Mouse (Mus musculus): Measurements from ENCODE around the gene Moxd2. TPM values are rescaled to one million over a fixed set of nuclear protein-coding genes. Genes with fewer than 3 reads are reported as not detected.

Gene Moxd2
- not detected in 2 replicates for polyA plus RNA-seq (2016; fragmentation: Nextera tagmentation; extraction: Ambion mirVana)

GRCm38 (mm10) chr6:40887394-40887793 is at the start of gene Moxd2:
Gene Moxd2 (minus strand): TSS chr6:40887494.
- no peak within 1 kb of the TSS for H3K27ac ChIP-seq (ENCODE audit: poor library complexity, severe bottlenecking)
- H3K4me3 ChIP-seq: no peak within 1 kb of the TSS
- no peaks in the 10 kb centered on the region for H3K27me3 ChIP-seq (replicated peaks)
- H3K9ac ChIP-seq: no peak within 1 kb of the TSS
- H3K36me3 ChIP-seq: no peaks in the 10 kb centered on the region
- WGBS: 88% methylated on average over 3 of the region's 3 CpGs
- no peak for ATAC-seq (ENCODE audit: insufficient number of reproducible peaks, low FRiP score)
- no peaks in the 10 kb centered on the region for H3K9me3 ChIP-seq (replicated peaks)
- no peak within 1 kb of the TSS for H3K4me2 ChIP-seq
- no peaks in the 10 kb centered on the region for H3K4me1 ChIP-seq (replicated peaks)

- Histone ChIP-seq H3K4me1 (replicated peaks) (no peaks in the 10 kb centered on the region), H3K27me3 (replicated peaks) (no peaks in the 10 kb centered on the region), H3K4me2 (no peak overlapping the region), H3K27ac (ENCODE audit: poor library complexity, severe bottlenecking) (no peak overlapping the region), H3K4me3 (no peak overlapping the region), H3K36me3 (no peaks in the 10 kb centered on the region), H3K9ac (no peak overlapping the region), H3K9me3 (replicated peaks) (no peaks in the 10 kb centered on the region)
- 73% methylated on average over 4 of the region's 4 CpGs for WGBS
- no peak for ATAC-seq (ENCODE audit: insufficient number of reproducible peaks, low FRiP score)
Measured at GRCm38 (mm10) chr6:40919954-40920353, 32.7 kb upstream of the Moxd2 start.

GRCm38 (mm10) chr6:40900287-40900686 is 13.0 kb upstream of the Moxd2 start, which contains the start of gene Prss58:
Gene Prss58 (minus strand): TSS chr6:40900387.
- no peaks in the 10 kb centered on the region for H3K27me3 ChIP-seq (replicated peaks)
- H3K4me3 ChIP-seq: no peak within 1 kb of the TSS
- ATAC-seq (ENCODE audit: insufficient number of reproducible peaks, low FRiP score): no peak

GRCm38 (mm10) chr6:40894716-40895115 is 7.4 kb upstream of the Moxd2 start:
- no peaks in the 10 kb centered on the region for H3K27me3 ChIP-seq (replicated peaks)
- no peak overlapping the region for H3K4me2 ChIP-seq
- no peaks in the 10 kb centered on the region for H3K36me3 ChIP-seq
- H3K4me3 ChIP-seq: no peak overlapping the region
- no peak overlapping the region for H3K9ac ChIP-seq
- no peaks in the 10 kb centered on the region for H3K4me1 ChIP-seq (replicated peaks)
- ATAC-seq (ENCODE audit: insufficient number of reproducible peaks, low FRiP score): no peak
- H3K27ac ChIP-seq (ENCODE audit: poor library complexity, severe bottlenecking): no peak overlapping the region
- H3K9me3 ChIP-seq (replicated peaks): no peaks in the 10 kb centered on the region
- WGBS: 60% methylated on average over 1 of the region's 1 CpGs

More at GRCm38 (mm10) chr6:40900287-40900686, 13.0 kb upstream of the Moxd2 start, which contains the start of gene Prss58:
- Histone ChIP-seq H3K36me3 (no peaks in the 10 kb centered on the region), H3K9ac (no peak within 1 kb of the TSS), H3K9me3 (replicated peaks) (no peaks in the 10 kb centered on the region; the same call in 1 of the 2 replicates), H3K4me1 (replicated peaks) (no peaks in the 10 kb centered on the region), H3K27ac (ENCODE audit: poor library complexity, severe bottlenecking) (no peak within 1 kb of the TSS), H3K4me2 (no peak within 1 kb of the TSS)

- no peaks in the 10 kb centered on the region for H3K9me3 ChIP-seq (replicated peaks)
- H3K36me3 ChIP-seq: no peaks in the 10 kb centered on the region
- ATAC-seq (ENCODE audit: insufficient number of reproducible peaks, low FRiP score): no peak
- no peak overlapping the region for H3K9ac ChIP-seq
- no peaks in the 10 kb centered on the region for H3K27me3 ChIP-seq (replicated peaks)
- no peak overlapping the region for H3K27ac ChIP-seq (ENCODE audit: poor library complexity, severe bottlenecking)
- 35% methylated on average over 7 of the region's 7 CpGs for WGBS
- H3K4me1 ChIP-seq (replicated peaks): no peaks in the 10 kb centered on the region
- H3K4me2 ChIP-seq: no peak overlapping the region
- H3K4me3 ChIP-seq: no peak overlapping the region
Measured at GRCm38 (mm10) chr6:40893577-40893976, 6.3 kb upstream of the Moxd2 start.

GRCm38 (mm10) chr6:40891754-40892153 is 4.5 kb upstream of the Moxd2 start:
- Histone ChIP-seq H3K9me3 (replicated peaks) (no peaks in the 10 kb centered on the region), H3K4me3 (no peak overlapping the region), H3K27ac (ENCODE audit: poor library complexity, severe bottlenecking) (no peak overlapping the region), H3K9ac (no peak overlapping the region), H3K27me3 (replicated peaks) (no peaks in the 10 kb centered on the region), H3K36me3 (no peaks in the 10 kb centered on the region), H3K4me2 (no peak overlapping the region), H3K4me1 (replicated peaks) (no peaks in the 10 kb centered on the region)
- WGBS: 76% methylated on average over 4 of the region's 4 CpGs
- ATAC-seq (ENCODE audit: insufficient number of reproducible peaks, low FRiP score): no peak

GRCm38 (mm10) chr6:40890973-40891372 is 3.7 kb upstream of the Moxd2 start:
- Histone ChIP-seq H3K27me3 (replicated peaks) (no peaks in the 10 kb centered on the region), H3K9me3 (replicated peaks) (no peaks in the 10 kb centered on the region), H3K4me3 (no peak overlapping the region), H3K4me2 (no peak overlapping the region), H3K9ac (no peak overlapping the region), H3K27ac (ENCODE audit: poor library complexity, severe bottlenecking) (no peak overlapping the region), H3K4me1 (replicated peaks) (no peaks in the 10 kb centered on the region), H3K36me3 (no peaks in the 10 kb centered on the region)
- whole genome bisulfite sequencing: 40% methylated on average over 1 of the region's 1 CpGs
- ATAC-seq (ENCODE audit: insufficient number of reproducible peaks, low FRiP score): no peak

- Histone ChIP-seq H3K4me2 (no peak overlapping the region), H3K27me3 (replicated peaks) (no peaks in the 10 kb centered on the region), H3K4me3 (no peak overlapping the region), H3K27ac (ENCODE audit: poor library complexity, severe bottlenecking) (no peak overlapping the region), H3K9me3 (replicated peaks) (no peaks in the 10 kb centered on the region), H3K36me3 (no peaks in the 10 kb centered on the region), H3K4me1 (replicated peaks) (no peaks in the 10 kb centered on the region), H3K9ac (no peak overlapping the region)
- ATAC-seq (ENCODE audit: insufficient number of reproducible peaks, low FRiP score): no peak
Measured at GRCm38 (mm10) chr6:40845283-40845682, 42.0 kb downstream of the Moxd2 start.

Other genes with a start within 250 kb of the Moxd2 start
- not detected in 2 replicates for gene Prss58, start 12.9 kb upstream of the Moxd2 start, polyA plus RNA-seq (2016; fragmentation: Nextera tagmentation; extraction: Ambion mirVana)
- not detected in 2 replicates for gene 1700074P13Rik, start 53.1 kb upstream of the Moxd2 start, polyA plus RNA-seq (2016; fragmentation: Nextera tagmentation; extraction: Ambion mirVana)
- gene Gm4744, start 64.4 kb upstream of the Moxd2 start, polyA plus RNA-seq (2016; fragmentation: Nextera tagmentation; extraction: Ambion mirVana): not detected in 2 replicates
- gene 1810009J06Rik, start 77.3 kb upstream of the Moxd2 start, polyA plus RNA-seq (2016; fragmentation: Nextera tagmentation; extraction: Ambion mirVana): 0.47 and 1.2 TPM in 2 replicates
- 0.33 TPM in 1 of 2 replicates, not detected in the other for gene Gm2663, start 112.0 kb upstream of the Moxd2 start, polyA plus RNA-seq (2016; fragmentation: Nextera tagmentation; extraction: Ambion mirVana)
- not detected in 2 replicates for gene 2210010C04Rik, start 148.0 kb upstream of the Moxd2 start, polyA plus RNA-seq (2016; fragmentation: Nextera tagmentation; extraction: Ambion mirVana)

Measured in heart, embryonic 12.5 days (tissue).